Mouse (Mus musculus): ENCODE data around the gene A530084C06Rik. TPM values are rescaled to one million over a fixed set of nuclear protein-coding genes. Genes with fewer than 3 reads are reported as not detected.
A peak's percentile ranks its signal among the peaks of the same experiment; 100 is the strongest.

Gene A530084C06Rik
- polyA plus RNA-seq (2012; rRNA removed): 0.44 and 0.61 TPM in 2 replicates

DNA sequence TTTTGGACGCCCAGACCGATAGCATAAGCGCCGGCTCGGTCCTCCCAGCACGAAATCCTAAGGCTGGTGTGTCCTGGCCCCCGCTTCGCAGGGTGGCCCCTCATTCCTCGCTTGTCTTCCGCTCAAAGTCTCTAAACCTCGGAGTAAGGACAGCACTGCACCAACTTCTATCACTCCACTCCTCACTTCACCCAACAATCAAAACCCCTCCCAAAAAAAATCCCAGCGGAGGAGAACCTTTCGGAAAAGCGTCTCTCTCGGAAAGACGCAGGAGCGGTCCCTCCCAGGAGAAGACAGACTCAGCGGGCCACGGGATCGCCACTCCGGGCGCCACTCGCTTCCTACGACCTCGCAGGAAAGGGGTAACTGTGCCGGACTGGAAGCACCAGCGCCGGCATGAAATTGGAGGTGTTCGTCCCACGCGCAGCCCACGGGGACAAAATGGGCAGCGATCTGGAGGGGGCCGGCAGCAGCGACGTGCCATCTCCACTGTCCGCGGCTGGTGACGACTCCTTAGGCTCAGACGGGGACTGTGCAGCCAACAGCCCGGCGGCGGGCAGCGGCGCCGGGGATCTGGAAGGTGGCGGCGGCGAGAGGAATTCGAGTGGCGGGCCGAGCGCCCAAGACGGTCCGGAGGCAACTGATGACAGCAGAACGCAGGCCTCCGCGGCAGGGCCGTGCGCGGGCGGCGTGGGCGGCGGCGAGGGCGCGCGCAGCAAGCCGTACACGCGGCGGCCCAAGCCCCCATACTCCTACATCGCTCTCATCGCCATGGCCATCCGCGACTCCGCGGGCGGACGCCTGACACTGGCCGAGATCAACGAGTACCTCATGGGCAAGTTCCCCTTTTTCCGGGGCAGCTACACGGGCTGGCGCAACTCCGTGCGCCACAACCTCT lies at the start of gene A530084C06Rik:
Gene A530084C06Rik (minus strand): TSS at position 813 of the 898 bp plus-strand sequence.
- no peak for TF ChIP-seq POLR2A (IDR thresholded peaks at IDR 0.05; ENCODE audit: extremely low read depth, insufficient read depth, low read length)
- TF ChIP-seq CTCF (IDR thresholded peaks at IDR 0.05; ENCODE audit: extremely low read depth, insufficient read depth, low read length): no peak
- H3K4me1 ChIP-seq (ENCODE audit: control insufficient read depth, insufficient read depth, low read length): no peaks in the 10 kb centered on the region
- H3K4me3 ChIP-seq (ENCODE audit: insufficient read depth, low read length): peak within 1 kb of the TSS; percentile 46
- peak within 1 kb of the TSS; percentile 76 for H3K27ac ChIP-seq (ENCODE audit: insufficient read depth, low read length)

DNA sequence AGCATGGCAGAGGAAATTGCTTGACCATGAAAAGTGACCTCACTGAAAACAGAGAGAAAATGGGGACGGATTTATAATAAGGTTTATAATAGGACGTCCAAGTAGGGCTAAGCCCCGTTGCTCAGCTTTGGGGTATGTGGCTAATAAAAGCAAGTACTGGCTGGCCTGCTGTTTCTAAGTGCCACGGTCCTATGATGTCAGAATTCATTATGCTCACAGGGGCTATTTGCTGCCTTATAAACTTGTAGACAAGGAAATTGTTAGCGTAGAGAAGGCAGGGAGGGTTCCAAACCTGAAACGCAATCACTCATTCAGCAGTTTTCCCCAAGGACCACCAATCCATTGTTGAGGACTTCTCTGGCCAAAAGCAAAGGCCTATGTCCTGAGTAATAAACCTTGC lies 44.8 kb upstream of the A530084C06Rik start:
- H3K4me3 ChIP-seq (ENCODE audit: insufficient read depth, low read length): no peak overlapping the region
- no peak for TF ChIP-seq POLR2A (IDR thresholded peaks at IDR 0.05; ENCODE audit: extremely low read depth, insufficient read depth, low read length)
- TF ChIP-seq CTCF (IDR thresholded peaks at IDR 0.05; ENCODE audit: extremely low read depth, insufficient read depth, low read length): no peak
- no peak overlapping the region for H3K27ac ChIP-seq (ENCODE audit: insufficient read depth, low read length)
- no peaks in the 10 kb centered on the region for H3K4me1 ChIP-seq (ENCODE audit: control insufficient read depth, insufficient read depth, low read length)

DNA sequence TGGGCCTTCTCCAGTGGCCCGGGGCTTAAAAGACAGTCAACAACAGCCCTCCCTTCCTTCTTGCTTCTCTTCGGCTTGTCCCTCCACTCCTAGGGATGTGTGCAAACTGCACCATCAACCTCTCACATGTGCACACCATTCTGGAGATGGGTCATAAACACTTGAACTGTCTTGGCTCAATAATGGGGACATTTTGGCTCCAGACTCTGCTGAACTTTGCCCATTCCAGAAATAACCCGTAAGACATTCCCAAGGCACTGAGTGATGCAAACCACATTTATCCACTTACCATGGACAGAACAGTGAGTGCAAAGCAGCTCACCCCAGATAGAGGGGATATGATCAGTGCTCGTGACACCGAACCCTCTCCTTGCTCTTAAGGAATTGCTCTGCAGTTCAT lies 40.4 kb upstream of the A530084C06Rik start:
- no peaks in the 10 kb centered on the region for H3K4me1 ChIP-seq (ENCODE audit: control insufficient read depth, insufficient read depth, low read length)
- H3K4me3 ChIP-seq (ENCODE audit: insufficient read depth, low read length): no peak overlapping the region
- TF ChIP-seq POLR2A (IDR thresholded peaks at IDR 0.05; ENCODE audit: extremely low read depth, insufficient read depth, low read length) (no peak), CTCF (IDR thresholded peaks at IDR 0.05; ENCODE audit: extremely low read depth, insufficient read depth, low read length) (no peak)
- H3K27ac ChIP-seq (ENCODE audit: insufficient read depth, low read length): no peak overlapping the region

DNA sequence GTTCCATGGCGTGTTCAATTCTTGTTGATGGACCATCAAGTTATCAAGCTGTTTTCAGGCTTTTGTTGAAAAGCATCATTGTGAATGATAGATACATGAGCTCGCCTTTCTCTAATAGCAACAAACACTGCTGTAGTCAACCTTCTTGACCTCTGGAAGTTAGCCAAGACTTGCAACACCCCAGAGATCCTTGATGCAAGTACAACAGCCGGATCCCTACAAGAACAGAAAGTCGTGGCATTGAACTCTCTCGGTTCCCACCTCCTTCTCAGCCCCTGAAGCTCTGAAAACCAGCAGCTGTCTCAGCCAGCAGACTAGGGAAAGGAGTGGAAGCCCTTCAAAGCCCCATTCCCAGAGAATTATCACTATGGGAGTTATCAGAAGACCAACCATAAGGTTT lies 28.2 kb upstream of the A530084C06Rik start:
- TF ChIP-seq POLR2A (IDR thresholded peaks at IDR 0.05; ENCODE audit: extremely low read depth, insufficient read depth, low read length): no peak
- no peak for TF ChIP-seq CTCF (IDR thresholded peaks at IDR 0.05; ENCODE audit: extremely low read depth, insufficient read depth, low read length)
- no peak overlapping the region for H3K27ac ChIP-seq (ENCODE audit: insufficient read depth, low read length)
- H3K4me3 ChIP-seq (ENCODE audit: insufficient read depth, low read length): no peak overlapping the region
- no peaks in the 10 kb centered on the region for H3K4me1 ChIP-seq (ENCODE audit: control insufficient read depth, insufficient read depth, low read length)

DNA sequence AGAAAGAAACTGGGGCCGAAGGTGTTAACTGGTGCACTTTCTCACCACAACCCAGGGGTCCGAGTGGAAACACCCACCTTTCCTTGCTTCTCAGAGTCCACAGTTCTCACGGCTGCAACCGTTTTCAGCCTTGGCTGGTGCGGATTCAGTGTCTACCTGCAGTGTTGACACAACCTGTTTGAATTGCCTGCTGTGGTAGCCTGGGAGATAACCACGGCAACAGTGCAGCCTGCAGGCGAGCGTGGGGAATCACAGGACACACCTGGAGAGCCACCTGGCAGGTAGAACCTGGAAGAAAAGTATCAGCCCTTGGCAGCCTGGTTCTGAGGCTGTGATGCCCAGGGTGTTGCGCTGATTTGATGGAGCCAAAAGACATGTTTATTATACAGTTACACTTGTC lies 20.7 kb upstream of the A530084C06Rik start:
- Histone ChIP-seq H3K4me1 (ENCODE audit: control insufficient read depth, insufficient read depth, low read length) (no peaks in the 10 kb centered on the region), H3K27ac (ENCODE audit: insufficient read depth, low read length) (no peak overlapping the region), H3K4me3 (ENCODE audit: insufficient read depth, low read length) (no peak overlapping the region)
- TF ChIP-seq CTCF (IDR thresholded peaks at IDR 0.05; ENCODE audit: extremely low read depth, insufficient read depth, low read length): no peak

DNA sequence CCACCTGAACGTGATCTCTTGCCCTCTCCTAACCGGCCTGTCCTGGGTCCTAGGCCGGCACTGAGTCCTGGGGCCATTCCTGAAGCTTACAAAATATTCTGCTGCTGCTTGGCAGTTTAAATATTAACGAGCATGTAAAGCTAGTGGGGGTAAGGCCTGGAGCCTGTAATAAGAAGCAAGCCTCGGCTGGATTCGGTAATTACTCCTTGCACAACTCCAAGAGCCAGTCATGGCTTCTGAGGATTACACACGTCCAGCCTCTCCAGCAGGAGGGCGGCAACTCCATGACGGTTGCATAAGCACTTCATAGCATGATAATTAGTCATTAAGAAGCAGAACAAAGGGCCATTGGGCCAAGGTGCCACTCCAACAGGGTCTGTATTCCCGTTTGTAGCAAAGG lies 19.3 kb upstream of the A530084C06Rik start:
- no peak overlapping the region for H3K4me3 ChIP-seq (ENCODE audit: insufficient read depth, low read length)
- no peak overlapping the region for H3K27ac ChIP-seq (ENCODE audit: insufficient read depth, low read length)
- no peaks in the 10 kb centered on the region for H3K4me1 ChIP-seq (ENCODE audit: control insufficient read depth, insufficient read depth, low read length)
- TF ChIP-seq CTCF (IDR thresholded peaks at IDR 0.05; ENCODE audit: extremely low read depth, insufficient read depth, low read length) (no peak), POLR2A (IDR thresholded peaks at IDR 0.05; ENCODE audit: extremely low read depth, insufficient read depth, low read length) (no peak)

DNA sequence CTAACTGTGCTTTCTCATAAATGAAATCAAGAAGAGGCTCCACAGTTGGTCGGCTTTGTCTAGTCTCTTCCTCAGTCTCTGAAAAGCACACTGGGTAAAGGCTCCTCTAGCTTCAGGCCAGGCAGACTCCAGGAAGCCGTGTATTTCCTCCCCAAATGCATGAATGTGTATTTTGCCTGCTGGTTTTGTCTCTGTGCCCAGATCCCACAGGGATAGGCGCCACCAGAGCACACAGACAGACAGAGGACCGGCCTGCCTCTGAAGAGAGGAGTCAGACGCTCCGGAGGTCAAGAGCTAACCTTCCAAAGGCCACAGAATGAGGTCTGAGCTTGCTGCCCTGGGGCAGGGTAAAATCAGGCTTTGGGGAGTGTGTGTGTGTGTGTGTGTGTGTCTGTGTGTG lies 18.4 kb upstream of the A530084C06Rik start:
- no peaks in the 10 kb centered on the region for H3K4me1 ChIP-seq (ENCODE audit: control insufficient read depth, insufficient read depth, low read length)
- H3K27ac ChIP-seq (ENCODE audit: insufficient read depth, low read length): no peak overlapping the region
- no peak for TF ChIP-seq POLR2A (IDR thresholded peaks at IDR 0.05; ENCODE audit: extremely low read depth, insufficient read depth, low read length)
- no peak for TF ChIP-seq CTCF (IDR thresholded peaks at IDR 0.05; ENCODE audit: extremely low read depth, insufficient read depth, low read length)
- no peak overlapping the region for H3K4me3 ChIP-seq (ENCODE audit: insufficient read depth, low read length)

GRCm38 (mm10) chr13:31576696-31577095 lies 17.6 kb upstream of the A530084C06Rik start:
- Histone ChIP-seq H3K4me3 (ENCODE audit: insufficient read depth, low read length) (no peak overlapping the region), H3K4me1 (ENCODE audit: control insufficient read depth, insufficient read depth, low read length) (no peaks in the 10 kb centered on the region), H3K27ac (ENCODE audit: insufficient read depth, low read length) (no peak overlapping the region)
- TF ChIP-seq CTCF (IDR thresholded peaks at IDR 0.05; ENCODE audit: extremely low read depth, insufficient read depth, low read length) (no peak), POLR2A (IDR thresholded peaks at IDR 0.05; ENCODE audit: extremely low read depth, insufficient read depth, low read length) (no peak)

DNA sequence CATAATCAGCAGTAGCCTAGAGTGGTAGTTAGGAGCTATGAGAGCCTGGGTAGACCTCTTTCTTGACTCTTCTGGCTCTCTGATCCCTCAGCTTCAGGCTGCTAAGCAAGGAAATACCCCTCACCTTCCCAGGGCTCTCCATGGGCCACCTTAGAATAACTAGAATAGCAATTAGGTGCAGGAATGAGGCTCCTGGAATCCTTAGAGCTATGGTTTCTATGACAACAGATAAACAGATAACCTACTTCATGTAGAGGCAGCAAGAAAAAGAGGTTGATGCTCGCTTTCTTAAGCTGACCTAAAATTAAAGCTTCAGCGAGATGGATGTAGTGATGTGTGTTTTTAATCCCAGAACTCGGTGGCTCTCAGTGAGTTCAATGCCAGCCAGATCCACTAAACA lies 15.5 kb upstream of the A530084C06Rik start:
- TF ChIP-seq POLR2A (IDR thresholded peaks at IDR 0.05; ENCODE audit: extremely low read depth, insufficient read depth, low read length) (no peak), CTCF (IDR thresholded peaks at IDR 0.05; ENCODE audit: extremely low read depth, insufficient read depth, low read length) (no peak)
- no peaks in the 10 kb centered on the region for H3K4me1 ChIP-seq (ENCODE audit: control insufficient read depth, insufficient read depth, low read length)
- H3K4me3 ChIP-seq (ENCODE audit: insufficient read depth, low read length): no peak overlapping the region
- H3K27ac ChIP-seq (ENCODE audit: insufficient read depth, low read length): no peak overlapping the region

GRCm38 (mm10) chr13:31572806-31573508 lies 13.8 kb upstream of the A530084C06Rik start:
- no peak overlapping the region for H3K27ac ChIP-seq (ENCODE audit: insufficient read depth, low read length)
- TF ChIP-seq POLR2A (IDR thresholded peaks at IDR 0.05; ENCODE audit: extremely low read depth, insufficient read depth, low read length) (no peak), CTCF (IDR thresholded peaks at IDR 0.05; ENCODE audit: extremely low read depth, insufficient read depth, low read length) (no peak)
- no peaks in the 10 kb centered on the region for H3K4me1 ChIP-seq (ENCODE audit: control insufficient read depth, insufficient read depth, low read length)

More at GRCm38 (mm10) chr13:31572806-31573508, 13.8 kb upstream of the A530084C06Rik start:
- no peak overlapping the region for H3K4me3 ChIP-seq (ENCODE audit: insufficient read depth, low read length)

Data from cortical plate, adult 2 months (tissue).